Mouse (Mus musculus) lung, adult 18-20 months (tissue): Measurements from ENCODE around the gene Tgm7.
"Not testable (repeated sequence)": the region's sequence is repeated elsewhere in the genome, so short reads cannot be mapped to it uniquely, and the experiment has no call there.

Experiments used
- DNase-seq, 2 experiments: peaks; one replicate each; pipeline ENCODE4 v3.0.0; 2022; ENCODE audit warnings: mixed read lengths in 2 of 2

The Tgm7 gene

DNA sequence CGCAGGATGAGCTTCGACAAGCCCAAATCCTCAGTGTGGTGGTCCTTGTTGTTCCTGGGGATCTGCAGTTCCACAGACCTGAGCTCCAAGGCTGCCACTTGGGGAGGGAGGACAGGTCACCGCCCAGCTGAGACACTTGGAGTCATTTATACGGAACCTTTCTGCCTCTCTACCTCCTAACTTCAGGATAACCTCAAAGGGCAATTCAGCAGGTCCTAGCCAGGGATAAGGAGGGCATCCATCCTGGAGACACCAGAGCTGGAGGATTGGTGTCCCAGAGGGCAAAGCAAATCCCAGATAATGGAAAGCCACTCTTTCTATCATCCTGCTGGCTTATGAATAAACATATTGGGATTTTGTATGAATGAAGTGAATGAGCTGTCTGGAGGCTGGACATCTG, at the start of gene Tgm7:
TSS of gene Tgm7 (minus strand) at position 101 of the 400 bp plus-strand sequence.
- no peak for DNase-seq

- no peak for DNase-seq
Observed at GRCm38 (mm10) chr2:121153100-121153499, 43.5 kb upstream of the Tgm7 start.

DNA sequence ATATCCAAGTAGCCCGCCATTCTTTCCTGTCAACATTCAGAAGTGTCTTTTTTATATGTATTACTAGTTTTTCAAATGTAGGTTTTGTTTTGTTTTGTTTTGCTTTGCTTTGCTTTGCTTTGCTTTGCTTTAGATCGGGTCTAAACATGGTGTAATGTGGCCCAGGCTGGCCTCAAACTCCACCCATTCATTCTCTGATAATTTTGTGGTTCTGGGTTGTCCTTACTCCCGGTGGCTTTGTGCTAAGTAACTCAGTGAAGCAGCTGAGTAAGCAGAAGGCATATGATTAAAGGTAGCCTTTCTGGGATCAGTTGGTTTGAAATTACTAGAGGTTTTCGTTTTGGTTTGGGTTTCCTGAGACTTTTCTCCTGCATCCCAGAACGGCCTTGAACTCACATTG, 40.1 kb upstream of the Tgm7 start:
- no peak for DNase-seq

DNA sequence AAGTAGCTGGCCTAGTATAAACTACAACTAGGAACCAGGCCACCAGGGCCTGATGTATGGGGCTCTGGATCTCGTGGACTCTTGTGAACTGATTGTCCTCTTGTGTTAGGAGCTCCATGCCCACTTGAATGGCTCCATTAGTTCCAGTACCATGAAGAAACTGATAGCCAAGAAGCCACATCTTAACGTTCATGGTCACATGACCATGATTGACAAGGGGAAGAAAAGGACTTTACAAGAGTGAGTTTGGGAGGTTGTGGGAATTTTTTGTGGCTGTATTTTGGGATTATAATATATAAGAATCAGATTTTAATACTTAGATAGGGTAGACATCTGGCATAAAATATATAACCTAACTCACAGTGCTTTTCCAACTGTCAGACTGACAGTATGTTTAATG, 32.8 kb upstream of the Tgm7 start:
- DNase-seq: no peak

DNA sequence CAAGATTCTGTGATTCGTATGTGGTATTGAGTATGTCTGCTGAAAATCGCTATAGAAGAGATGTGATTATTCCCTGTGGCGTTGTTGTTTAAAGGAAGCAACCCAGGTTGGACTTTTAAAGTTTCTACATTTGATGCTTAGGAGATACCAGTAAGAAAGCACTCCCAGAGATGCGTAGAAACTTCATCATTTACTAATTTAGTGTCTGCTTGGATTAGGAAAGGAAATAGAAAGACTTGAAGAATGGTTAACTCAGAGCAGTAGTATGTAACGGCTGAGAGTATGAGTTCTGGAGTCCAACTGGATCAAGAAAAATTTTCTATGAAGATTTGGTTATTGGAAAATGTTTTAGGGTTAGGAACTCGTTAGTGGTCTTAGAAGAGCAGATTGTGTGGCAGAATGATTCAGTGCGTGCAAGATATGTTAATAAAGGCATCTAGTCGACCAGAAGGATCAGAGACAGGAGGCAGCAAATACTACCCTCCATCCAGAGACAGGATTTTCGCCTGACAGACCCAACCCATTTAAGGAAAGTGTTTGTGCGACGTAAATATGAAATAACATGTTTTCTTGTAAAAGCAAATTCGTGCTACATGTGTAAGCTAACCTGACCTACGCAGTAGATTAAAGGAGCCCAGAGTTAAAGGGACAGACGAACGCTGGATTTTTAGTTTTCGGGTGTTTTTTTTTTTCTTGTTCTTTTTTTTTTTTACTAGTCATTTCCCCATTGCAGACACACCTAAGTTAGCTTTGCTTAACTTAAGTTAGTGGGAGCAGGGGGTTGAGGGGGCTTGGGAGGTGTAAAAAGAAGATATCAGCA, 31.8 kb upstream of the Tgm7 start:
- DNase-seq: no peak

DNA sequence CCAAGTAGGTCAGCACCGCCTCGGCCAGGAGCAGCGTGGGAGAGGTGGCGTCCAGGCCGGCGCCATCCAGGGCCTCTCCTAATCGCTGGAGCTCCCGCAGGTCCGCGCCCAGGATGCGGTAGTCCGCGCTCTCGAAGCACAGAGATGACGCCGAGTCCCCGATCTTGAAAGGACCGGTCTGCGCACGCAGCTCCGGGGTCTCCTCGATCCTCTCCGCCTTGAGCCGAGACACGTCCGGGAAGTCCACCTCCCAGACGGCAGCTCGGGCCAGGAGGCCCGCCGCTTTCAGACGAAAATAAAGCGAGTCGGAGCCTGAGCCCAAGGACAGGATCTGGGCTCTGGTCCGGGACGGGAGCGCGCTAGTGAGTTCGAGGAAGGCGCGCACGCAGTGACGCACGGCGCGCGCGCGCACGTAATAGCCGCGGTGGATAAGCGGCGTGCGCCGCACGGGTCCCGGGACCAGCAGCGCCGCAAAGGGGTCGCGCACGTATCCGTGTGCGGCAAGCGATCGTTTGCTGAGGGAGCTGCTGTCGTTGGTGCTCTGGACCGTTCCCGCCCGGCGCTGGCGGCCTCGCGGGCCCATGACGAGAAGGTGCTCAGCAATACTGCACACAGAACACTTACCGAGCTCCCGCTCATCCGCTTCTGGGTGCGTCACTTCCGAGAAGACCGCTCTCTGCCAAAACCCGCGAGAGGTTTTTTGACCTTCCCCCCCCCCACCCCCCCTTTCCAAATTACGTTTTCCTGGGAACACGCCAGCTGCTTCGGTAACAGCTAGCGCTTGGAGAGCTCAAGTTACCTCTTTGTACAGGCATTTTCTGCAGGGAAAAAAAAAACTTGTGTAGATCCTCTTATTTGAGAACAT, 30.7 kb upstream of the Tgm7 start, which contains the start of the genes Adal and Lcmt2:
TSS of gene Adal (plus strand) at position 411 of the 865 bp plus-strand sequence.
TSS of gene Lcmt2 (minus strand) at position 636 of the 865 bp plus-strand sequence.
- peak; percentile 89 for DNase-seq

DNA sequence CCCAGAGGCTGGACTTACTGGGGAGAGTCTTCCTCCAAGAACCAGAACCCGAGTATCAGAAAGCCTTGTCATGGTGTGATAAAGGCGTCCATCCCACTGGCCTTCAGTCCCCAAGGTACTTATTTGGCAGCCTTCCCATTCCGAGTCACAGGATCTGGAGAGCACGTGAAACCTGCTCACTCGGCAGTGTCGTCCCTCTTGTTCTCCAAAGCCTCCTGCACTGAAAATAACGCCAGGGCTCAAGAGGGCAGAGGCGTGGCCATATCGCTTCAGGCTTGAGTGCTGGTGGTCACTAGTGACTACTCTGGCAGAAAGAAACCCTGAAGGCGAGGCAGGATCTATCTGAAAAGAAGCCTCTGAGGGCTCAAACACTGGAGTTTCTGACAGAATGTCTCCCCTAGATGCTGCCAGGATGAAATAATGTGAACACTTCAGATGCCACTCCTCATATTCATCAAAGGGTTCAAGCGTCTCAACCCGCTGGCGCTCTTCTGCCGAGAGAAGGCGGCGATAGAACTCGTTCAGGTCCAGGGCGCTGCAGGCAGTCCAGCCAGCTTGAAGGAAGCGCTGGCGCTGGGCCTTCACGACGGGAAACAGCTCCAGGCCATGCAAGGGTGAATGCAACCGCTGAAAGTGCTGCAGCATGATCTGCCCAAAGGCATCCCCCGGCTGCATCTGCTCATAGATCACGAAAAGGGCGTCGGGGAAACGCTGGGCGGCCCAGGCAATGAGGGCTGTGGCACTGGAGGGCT, 29.8 kb upstream of the Tgm7 start:
- peak; percentile 54 to 75 for DNase-seq

DNA sequence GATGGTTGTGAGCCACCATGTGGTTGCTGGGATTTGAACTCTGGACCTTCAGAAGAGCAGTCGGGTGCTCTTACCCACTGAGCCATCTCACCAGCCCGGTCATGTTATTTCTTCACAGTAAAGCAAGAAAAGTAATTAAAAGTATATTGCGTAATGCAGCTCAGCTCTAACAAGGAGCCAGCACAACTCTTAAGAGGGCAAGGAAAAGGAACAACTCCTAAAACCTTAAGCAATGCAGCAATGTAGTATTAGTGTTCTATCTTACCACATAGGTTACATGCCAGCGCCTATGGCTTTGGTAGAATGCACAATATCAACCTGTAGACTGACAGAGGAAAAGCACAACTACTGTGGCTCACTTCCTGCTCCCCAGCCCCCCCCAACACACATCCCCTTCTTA, 27.8 kb upstream of the Tgm7 start:
- peak in 1 of 2 experiments; percentile 19 for DNase-seq

DNA sequence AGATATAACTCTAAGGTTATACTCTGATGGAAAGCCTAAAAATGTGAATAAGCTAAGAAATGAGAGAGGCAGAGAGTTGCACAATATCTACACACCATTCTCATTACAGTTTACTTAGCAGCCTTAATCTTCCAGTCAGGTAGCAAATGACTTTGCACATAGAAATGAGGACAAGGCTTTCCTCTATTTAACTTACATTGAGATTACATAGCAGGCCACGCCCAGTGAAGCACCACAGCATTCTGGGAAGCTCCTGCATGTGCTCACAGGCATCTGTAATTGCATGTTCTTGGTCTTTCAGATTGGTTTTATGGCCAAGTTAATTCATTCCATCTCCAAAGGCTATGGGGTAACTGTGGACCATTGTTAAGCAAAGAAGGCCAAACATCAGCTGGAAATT, 23.2 kb upstream of the Tgm7 start:
- DNase-seq: no peak

DNA sequence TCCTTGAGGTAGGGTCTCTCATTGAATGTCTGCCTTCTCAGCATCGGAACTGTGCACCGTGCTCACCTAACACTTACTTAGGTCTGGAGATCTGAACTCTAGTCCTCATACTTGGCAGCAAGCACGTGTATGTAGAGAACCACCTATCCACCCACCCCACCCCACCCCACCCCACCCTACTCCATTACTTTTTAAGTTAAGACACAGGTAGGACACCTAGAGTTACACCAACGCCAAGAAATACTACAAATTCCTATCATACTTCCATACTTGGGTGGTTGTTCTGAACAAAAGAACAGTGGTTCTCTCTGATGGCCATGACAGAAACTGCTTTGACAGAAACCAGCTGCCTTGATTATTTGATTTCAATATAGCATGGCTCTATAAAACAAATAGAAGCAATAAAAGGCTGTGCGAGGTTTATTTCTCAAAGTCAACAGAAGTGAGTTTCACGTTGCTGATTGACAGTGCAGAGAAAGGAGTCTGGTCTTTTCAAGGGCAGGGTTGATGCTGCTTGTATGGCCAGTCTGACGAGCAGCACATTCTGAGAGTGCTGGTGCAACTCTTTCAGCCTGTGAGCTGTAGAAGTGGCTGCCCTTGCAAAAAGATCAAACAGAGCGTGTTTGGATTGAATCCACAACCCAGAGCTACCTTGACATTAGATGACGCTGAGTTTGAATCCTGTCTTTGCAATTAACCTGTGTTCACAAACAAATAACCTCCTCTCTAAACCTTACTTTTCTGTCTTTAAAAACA, 19.4 kb upstream of the Tgm7 start:
- DNase-seq: no peak

DNA sequence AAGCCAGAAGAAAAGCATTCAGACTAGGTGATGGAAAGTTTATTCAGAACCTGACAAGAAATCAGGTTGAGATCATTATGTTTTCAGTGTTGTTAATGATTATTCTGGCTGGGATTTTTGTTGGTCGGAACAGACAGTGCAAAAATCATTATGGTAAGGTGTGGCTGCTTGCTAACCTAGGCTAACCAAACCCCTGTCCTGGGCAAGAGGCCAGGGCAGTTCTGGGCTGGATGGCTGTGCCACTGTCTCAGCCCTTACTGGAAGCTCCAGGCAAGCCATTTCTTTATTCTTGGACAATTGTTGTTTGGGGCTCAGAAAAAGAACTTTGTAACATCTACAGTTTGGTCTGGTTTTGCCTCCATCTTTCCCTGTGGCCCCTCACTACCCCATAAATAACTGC, 17.9 kb upstream of the Tgm7 start:
- no peak for DNase-seq

DNA sequence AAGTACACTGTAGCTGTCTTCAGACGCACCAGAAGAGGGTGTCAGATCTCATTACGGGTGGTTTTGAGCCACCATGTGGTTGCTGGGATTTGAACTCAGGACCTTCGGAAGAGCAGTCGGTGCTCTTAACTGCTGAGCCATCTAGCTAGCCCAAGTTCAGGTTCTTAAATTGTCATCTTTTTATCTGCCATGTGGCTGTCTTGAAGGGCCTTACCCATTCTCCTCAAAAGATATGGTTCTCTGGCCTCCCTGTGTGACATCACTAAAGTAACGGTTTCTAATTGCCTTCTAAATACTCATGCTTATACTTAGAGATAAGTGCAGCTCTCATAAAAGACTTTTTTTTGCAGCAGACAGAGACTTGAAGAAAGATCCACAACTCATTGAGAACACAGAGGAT, 16.7 kb upstream of the Tgm7 start:
- DNase-seq: not testable (repeated sequence)

DNA sequence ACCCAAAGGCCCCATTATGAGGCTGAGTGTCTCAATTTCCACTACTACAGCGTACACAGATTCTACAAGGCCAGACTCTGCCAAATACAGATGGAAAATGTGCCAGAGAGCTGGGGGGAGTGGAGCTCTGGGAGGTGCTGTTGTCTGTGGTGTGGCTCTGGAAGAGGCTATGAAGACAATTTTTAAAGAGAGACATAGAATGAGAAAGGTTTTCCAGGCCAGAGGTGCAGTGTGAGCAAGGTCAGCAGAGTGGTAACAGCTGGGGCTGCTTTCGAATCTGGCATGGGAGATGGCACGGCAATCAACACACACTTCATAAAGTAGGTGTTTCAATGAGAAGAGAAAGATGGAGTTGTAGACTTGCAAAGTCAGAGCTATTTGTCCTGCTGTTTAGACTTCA, 9.7 kb upstream of the Tgm7 start:
- peak; percentile 26 to 40 for DNase-seq

DNA sequence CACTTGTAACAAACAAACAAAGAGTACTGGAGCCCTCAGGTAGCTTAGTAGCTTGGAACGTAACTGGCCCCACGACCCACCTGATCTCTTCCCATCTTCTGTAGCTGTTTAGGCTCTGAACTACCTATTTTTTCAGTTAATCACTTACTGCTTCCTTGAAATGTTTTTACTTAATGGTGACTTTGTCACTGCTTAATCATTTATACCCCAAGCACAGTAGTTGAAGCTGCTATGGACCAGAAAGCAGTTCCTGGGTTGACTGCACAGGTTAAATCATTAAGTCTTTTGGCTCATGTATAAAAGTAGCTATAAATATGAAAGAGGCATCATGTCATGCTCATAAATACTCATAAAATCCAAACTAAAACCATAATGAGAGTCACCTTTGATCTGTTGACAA, 5.8 kb upstream of the Tgm7 start:
- DNase-seq: no peak

DNA sequence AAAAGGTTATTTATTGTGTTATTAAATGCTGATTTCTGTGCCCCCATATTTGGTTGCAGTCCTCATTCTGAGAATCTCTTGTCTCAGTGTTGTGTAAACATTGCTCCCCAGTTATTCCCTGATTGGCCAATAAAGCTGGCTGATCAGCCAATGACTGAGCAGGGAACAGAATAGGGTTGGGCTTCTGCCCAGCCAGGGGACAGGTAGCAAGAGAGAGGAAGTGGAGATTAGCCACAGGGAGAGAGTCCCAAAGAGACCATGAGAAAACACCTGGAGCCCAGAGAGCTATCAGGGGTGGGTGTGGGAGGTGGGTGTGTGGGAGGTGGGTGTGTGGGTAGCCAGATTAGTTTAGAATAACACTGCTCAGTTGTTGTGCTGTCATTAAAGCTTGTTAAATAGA, 3.7 kb downstream of the Tgm7 start:
- DNase-seq: peak in 1 of 2 experiments; percentile 17

- DNase-seq: peak; percentile 43 to 63
Observed at GRCm38 (mm10) chr2:121102051-121102450, 7.5 kb downstream of the Tgm7 start.

DNA sequence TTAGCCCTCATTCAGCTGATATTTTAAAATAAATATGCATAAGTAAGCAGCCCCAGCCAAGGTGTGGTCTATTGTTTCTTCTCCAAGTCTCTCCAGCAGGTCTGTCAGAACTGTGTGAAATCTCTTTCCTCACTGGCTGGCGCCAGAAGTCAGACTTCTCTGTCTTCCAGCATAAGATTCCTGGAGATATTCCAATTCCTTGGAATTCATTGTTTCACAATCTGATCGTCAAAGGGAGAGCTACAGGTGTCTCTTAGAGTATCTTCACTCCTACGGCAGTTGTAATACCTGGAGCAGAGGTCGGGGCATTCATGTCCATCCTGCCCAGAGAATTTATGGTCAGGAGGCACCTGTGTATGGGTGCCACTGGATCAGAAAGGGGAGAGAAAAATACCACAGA, 19.8 kb downstream of the Tgm7 start:
- no peak for DNase-seq

GRCm38 (mm10) chr2:121088507-121088906, 21.1 kb downstream of the Tgm7 start:
- no peak for DNase-seq

- DNase-seq: peak in 1 of 2 experiments; percentile 11
Observed at GRCm38 (mm10) chr2:121085480-121086185, 24.0 kb downstream of the Tgm7 start, which contains the start of gene Tgm5. Tgm5 (minus strand) TSS chr2:121085841.

DNA sequence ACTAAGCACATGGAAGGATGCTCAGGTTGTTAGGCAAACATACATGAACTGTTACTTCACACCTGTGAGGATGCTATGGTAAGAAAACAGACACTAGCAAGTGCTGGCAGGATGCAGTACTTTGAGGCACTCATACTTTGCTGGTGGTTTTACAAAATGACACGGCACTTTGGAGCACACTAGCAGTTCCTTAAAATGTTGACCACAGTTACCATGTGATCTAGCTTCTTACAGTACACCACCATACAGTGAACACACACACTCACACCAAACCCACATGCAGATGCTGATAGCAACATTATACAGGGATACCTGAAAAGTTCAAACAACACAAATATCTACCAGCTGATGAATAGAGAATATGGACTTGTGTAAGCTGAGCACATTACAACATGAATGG, 27.0 kb downstream of the Tgm7 start:
- no peak for DNase-seq

- DNase-seq: no peak
Observed at GRCm38 (mm10) chr2:121074747-121075146, 34.8 kb downstream of the Tgm7 start.
